ENCODE assay signal across 9 mouse cellular contexts in genomic region chr13:116201177-116201920, GRCm38 (mm10).
DNase-seq lines count a peak whose midpoint lies in the region; ATAC-seq lines count a peak whose summit lies in the region.
"Had no signal": no experiment of that assay in that cellular context is flagged by ENCODE, and none has a peak within 500 bp of the region (broad histone marks: within the 10 kb centered on the region; RNA-seq: fewer than 3 reads in every experiment).

No protein-coding gene starts in this region.

- DNase-seq in heart, postnatal 25 days (ENCODE audit: low spot score) = no peak
- DNase-seq in embryo, embryonic 10 days (ENCODE audit: low spot score) = peak; percentile 70
- peak; percentile 52 for DNase-seq in neural tube, embryonic 11.5 days (ENCODE audit: low spot score)
- DNase-seq in frontal cortex, postnatal 14 days (ENCODE audit: low spot score in 2 of 2) = no peak
- DNase-seq in cerebellum, adult 9-11 months = no peak
- no peak for DNase-seq in adipocyte (ENCODE audit: low spot score)
- DNase-seq: thymus, postnatal 25 days had no signal

- 0 out of 2 replicates have a peak, but pooled peaks cover 2% of the 10 kb centered on the region for H3K4me1 ChIP-seq in heart, embryonic 15.5 days (replicated peaks)
- no peaks in the 10 kb centered on the region for H3K4me1 ChIP-seq in hindbrain, embryonic 16.5 days (ENCODE audit: control insufficient read depth, insufficient read depth, low read depth, low read length)
- H3K4me1 ChIP-seq in neural tube, embryonic 11.5 days (ENCODE audit: control insufficient read depth, insufficient read depth, low read length) = no peaks in the 10 kb centered on the region

- no peak overlapping the region for H3K27ac ChIP-seq in heart, embryonic 15.5 days
- no peak overlapping the region for H3K27ac ChIP-seq in hindbrain, embryonic 16.5 days (ENCODE audit: low read depth, low read length)
- no peak overlapping the region for H3K27ac ChIP-seq in neural tube, embryonic 11.5 days (ENCODE audit: low read depth, low read length)

- H3K9me3 ChIP-seq in heart, embryonic 15.5 days (replicated peaks) = no peaks in the 10 kb centered on the region
- no peaks in the 10 kb centered on the region for H3K9me3 ChIP-seq in hindbrain, embryonic 16.5 days (ENCODE audit: control insufficient read depth, low read length)
- no peaks in the 10 kb centered on the region for H3K9me3 ChIP-seq in neural tube, embryonic 11.5 days (ENCODE audit: control insufficient read depth, low read length)

- no peaks in the 10 kb centered on the region for H3K36me3 ChIP-seq in heart, embryonic 15.5 days
- H3K36me3 ChIP-seq in hindbrain, embryonic 16.5 days (ENCODE audit: control insufficient read depth, insufficient read depth, low read length) = no peaks in the 10 kb centered on the region
- no peaks in the 10 kb centered on the region for H3K36me3 ChIP-seq in neural tube, embryonic 11.5 days (ENCODE audit: control insufficient read depth, insufficient read depth, low read length)

- intact Hi-C loops in heart, postnatal 25 days (cut with DNase I) = no loop called here

- H3K27me3 ChIP-seq in heart, embryonic 15.5 days = 0 out of 2 replicates have a peak, but pooled peaks cover 3% of the 10 kb centered on the region
- H3K27me3 ChIP-seq in hindbrain, embryonic 16.5 days (replicated peaks; ENCODE audit: control insufficient read depth, insufficient read depth, low read length) = no peaks in the 10 kb centered on the region
- H3K27me3 ChIP-seq in neural tube, embryonic 11.5 days (ENCODE audit: control insufficient read depth, insufficient read depth, low read length) = no peaks in the 10 kb centered on the region

- peak overlapping the region; percentile 48 for H3K4me2 ChIP-seq in heart, embryonic 15.5 days
- H3K4me2 ChIP-seq in hindbrain, embryonic 16.5 days (ENCODE audit: low read length) = peak overlapping the region; percentile 53
- peak overlapping the region; percentile 35 for H3K4me2 ChIP-seq in neural tube, embryonic 11.5 days (ENCODE audit: low read depth)

- H3K4me3 ChIP-seq in heart, embryonic 15.5 days = peak overlapping the region; percentile 29
- peak overlapping the region; percentile 23 for H3K4me3 ChIP-seq in hindbrain, embryonic 16.5 days (ENCODE audit: low read length)
- 0 out of 2 replicates have a peak overlapping the region, but pooled peaks have one; percentile 6 for H3K4me3 ChIP-seq in neural tube, embryonic 11.5 days (ENCODE audit: low read depth, low read length)

- WGBS in heart, embryonic 15.5 days = 4% methylated on average over 11 of the region's 11 CpGs
- 3% methylated on average over 11 of the region's 11 CpGs for WGBS in hindbrain, embryonic 16.5 days
- 6% methylated on average over 11 of the region's 11 CpGs for WGBS in neural tube, embryonic 11.5 days

- no peak overlapping the region for H3K9ac ChIP-seq in heart, embryonic 15.5 days
- peak overlapping the region; percentile 14; the same call in 1 of the 2 replicates for H3K9ac ChIP-seq in hindbrain, embryonic 16.5 days (ENCODE audit: low read depth, low read length)
- H3K9ac ChIP-seq in neural tube, embryonic 11.5 days (ENCODE audit: low read length) = no peak overlapping the region

- no peak; the same call in 1 of the 2 replicates for ATAC-seq in heart, embryonic 15.5 days (replicated peaks; ENCODE audit: insufficient number of reproducible peaks, insufficient read depth, low FRiP score, low read depth)
- peak; percentile 68; the same call in 1 of the 2 replicates for ATAC-seq in hindbrain, embryonic 16.5 days
- peak; percentile 54; the same call in 1 of the 2 replicates for ATAC-seq in neural tube, embryonic 11.5 days (ENCODE audit: insufficient read depth, low FRiP score, low TSS enrichment)

Comparison
In these comparisons a context has a peak if more than half of its experiments do, and no peak if none do; other contexts are left out.
1. DNase-seq: peak in embryo, embryonic 10 days (single experiment) and neural tube, embryonic 11.5 days (single experiment); none in heart, postnatal 25 days (single experiment), frontal cortex, postnatal 14 days (0 of 2), cerebellum, adult 9-11 months (single experiment) and adipocyte (single experiment).
2. Peak in every context shown above with its lines, with median percentiles within 50 percentile points of each other: H3K4me2 ChIP-seq and H3K4me3 ChIP-seq.